Mouse (Mus musculus) embryonic stem cell, embryonic (primary cell): ENCODE measurements around the gene Lrrc34.

Experiments
- CTCF ChIA-PET, 4 experiments: fragments of 300-600 bp in 2 of 4; fragments of 350-600 bp in 2 of 4; sonication (Branson Sonifier 250); formaldehyde crosslinking; loops; one replicate each; lab custom pipeline; 2022; ENCODE audit warnings: inconsistent platforms in 2 of 4; lab: Charles Lee
- POLR2A ChIA-PET, 4 experiments: fragments of 300-600 bp in 2 of 4; fragments of 350-600 bp in 2 of 4; sonication (Branson Sonifier 250); formaldehyde crosslinking; loops; one replicate each; lab custom pipeline; 2022; ENCODE audit warnings: antibody characterized with exemption in 4 of 4, inconsistent platforms in 1 of 4; lab: Charles Lee

The Lrrc34 gene

DNA sequence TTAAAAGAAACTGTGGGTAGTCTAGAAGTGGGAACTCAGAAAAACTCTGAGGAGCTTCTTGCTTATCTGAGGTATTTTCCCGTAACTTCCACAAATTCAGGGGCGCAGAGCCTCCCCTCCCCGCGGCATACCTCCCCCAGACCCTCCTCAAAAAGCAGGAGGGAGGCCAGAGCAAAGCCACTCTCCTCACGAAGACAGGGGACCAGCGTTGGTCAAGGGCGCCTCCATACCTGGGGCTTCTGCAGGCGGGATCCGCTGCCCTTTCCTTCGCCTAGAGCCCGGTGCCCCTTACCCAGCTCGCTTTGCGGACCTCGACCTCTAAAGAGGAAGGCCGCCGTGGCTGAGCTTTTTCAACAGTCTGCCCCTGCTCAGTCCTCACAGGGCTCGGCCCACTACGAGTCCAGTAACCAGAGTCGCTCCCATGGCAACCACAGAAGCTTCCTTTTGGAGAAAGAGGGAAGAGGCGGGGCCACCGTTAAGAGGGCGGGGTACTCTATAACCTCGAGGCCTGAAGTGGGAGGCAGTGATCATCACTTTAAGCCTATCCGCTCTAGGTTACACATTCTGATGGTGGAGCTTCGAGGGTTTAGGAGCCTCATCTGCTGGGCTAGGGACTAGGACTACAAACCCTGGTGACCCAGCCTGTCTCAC is at the start of gene Lrrc34:
Gene Lrrc34 (minus strand): TSS at position 430 of the 651 bp plus-strand sequence.
- ChIA-PET CTCF (interaction anchor here in 3 of 4 experiments (0.6 to 2.3 kb wide), 11 partner anchors 10 to 1659 kb away, joined by 3 to 10 read pairs (median 4); no protein-coding TSS in a partner anchor), POLR2A (interaction anchor here (0.5 to 7.5 kb wide), 96 partner anchors 8 to 492 kb away, joined by 3 to 80 read pairs (median 4); partner anchors contain the start of genes Mynn (in 3 of the 4), Lrrc31 (in 2 of the 4), Actrt3 (in 1 of the 4) and Gpr160 (in 1 of the 4))

GRCm38 (mm10) chr3:30696346-30696745 is 48.7 kb upstream of the Lrrc34 start:
- ChIA-PET CTCF (interaction anchor here (0.6 to 2.6 kb wide), 10 partner anchors 27 to 104 kb away, joined by 3 to 25 read pairs (median 4); partner anchors contain the start of gene Mynn (in 1 of the 4)), POLR2A (interaction anchor here in 3 of 4 experiments (0.6 to 8.9 kb wide), 22 partner anchors 9 to 182 kb away, joined by 3 to 78 read pairs (median 6); partner anchors contain the start of gene Lrrc34 (in 2 of the 3))

GRCm38 (mm10) chr3:30695661-30696060 is 48.0 kb upstream of the Lrrc34 start:
- ChIA-PET CTCF (interaction anchor here (0.5 to 2.6 kb wide), 11 partner anchors 9 to 235 kb away, joined by 3 to 25 read pairs (median 5); partner anchors contain the start of gene Mynn (in 1 of the 4)), POLR2A (interaction anchor here in 3 of 4 experiments (0.6 to 8.9 kb wide), 27 partner anchors 10 to 1639 kb away, joined by 3 to 78 read pairs (median 5); partner anchors contain the start of genes Lrrc34 (in 3 of the 3) and Mynn (in 1 of the 3))

GRCm38 (mm10) chr3:30690976-30691375 is 43.3 kb upstream of the Lrrc34 start:
- ChIA-PET POLR2A (interaction anchor here in 3 of 4 experiments (0.8 to 5.6 kb wide), 24 partner anchors 9 to 103 kb away, joined by 3 to 30 read pairs (median 4); partner anchors contain the start of genes Lrrc34 (in 2 of the 3) and Lrriq4 (in 1 of the 3)), CTCF (interaction anchor here in 2 of 4 experiments (1.1 to 1.6 kb wide), 3 partner anchors 14 to 34 kb away, joined by 3 to 4 read pairs (median 3); no protein-coding TSS in a partner anchor)

DNA sequence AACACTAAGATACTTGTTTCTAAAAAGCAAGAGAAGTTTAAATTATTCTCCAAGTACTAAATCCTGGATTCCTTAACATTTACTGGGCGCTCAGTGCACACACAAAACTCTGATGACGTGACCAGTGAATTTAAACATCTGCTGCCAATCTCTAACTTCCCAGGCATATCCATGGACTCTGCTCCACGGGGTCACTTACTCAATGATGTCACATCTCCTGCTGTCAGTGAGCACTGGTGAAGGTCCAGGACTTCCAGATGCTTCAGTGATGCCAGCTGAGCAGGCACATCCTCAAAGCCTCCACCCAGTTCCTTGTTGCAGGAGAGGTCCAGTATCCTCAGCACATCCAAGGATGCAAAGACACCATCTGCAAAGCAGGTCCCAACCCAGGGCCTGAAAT is 39.5 kb upstream of the Lrrc34 start:
- POLR2A ChIA-PET: interaction anchor here in 2 of 4 experiments (0.8 to 5.6 kb wide), 4 partner anchors 8 to 40 kb away, joined by 3 to 30 read pairs (median 4); partner anchors contain the start of gene Lrrc34 (in 1 of the 2)
- CTCF ChIA-PET: no interaction called here

GRCm38 (mm10) chr3:30683190-30683589 is 35.5 kb upstream of the Lrrc34 start:
- ChIA-PET POLR2A (interaction anchor here (0.6 to 1.9 kb wide), 18 partner anchors 8 to 226 kb away, joined by 3 to 10 read pairs (median 4); partner anchors contain the start of genes Lrrc31 (in 1 of the 4) and Lrrc34 (in 1 of the 4)), CTCF (interaction anchor here (0.6 to 1.6 kb wide), 5 partner anchors 11 to 485 kb away, joined by 3 to 12 read pairs (median 3); no protein-coding TSS in a partner anchor)

DNA sequence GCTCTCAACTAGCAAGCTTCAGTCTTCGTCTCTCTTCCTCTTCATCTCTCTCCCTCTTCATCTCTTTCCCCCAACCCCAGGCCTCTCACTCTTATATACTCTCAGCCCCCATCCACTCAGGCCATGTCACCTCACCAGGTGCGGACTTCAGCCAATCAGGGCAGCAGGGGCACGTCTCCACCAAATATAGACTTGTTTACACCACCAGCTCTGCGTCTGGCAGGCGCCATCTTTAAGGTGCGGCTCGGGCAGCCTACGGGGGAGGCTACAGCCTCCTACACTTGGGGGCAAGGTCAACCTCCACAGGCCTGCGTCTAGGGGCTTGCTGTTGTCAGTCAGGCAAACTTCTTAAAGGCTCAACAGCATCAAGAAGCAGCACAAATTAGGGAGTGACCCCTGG is 10.8 kb upstream of the Lrrc34 start:
- CTCF ChIA-PET: interaction anchor here in 1 of 4 experiments (1.0 kb wide), 1 partner anchor 11 kb away, joined by 4 read pairs; the partner anchor contains the start of gene Lrrc34
- POLR2A ChIA-PET: interaction anchor here (0.7 to 6.8 kb wide), 31 partner anchors 8 to 136 kb away, joined by 3 to 79 read pairs (median 4); partner anchors contain the start of genes Lrrc34 (in 3 of the 4), Mynn (in 2 of the 4) and Lrriq4 (in 1 of the 4)

- CTCF ChIA-PET: interaction anchor here in 2 of 4 experiments (1.3 to 1.6 kb wide), 2 partner anchors 64 to 69 kb away, joined by 3 read pairs; no protein-coding TSS in a partner anchor
Observed at GRCm38 (mm10) chr3:30655937-30656336, 8.3 kb upstream of the Lrrc34 start.

GRCm38 (mm10) chr3:30650062-30650841 is 2.6 kb upstream of the Lrrc34 start:
- ChIA-PET POLR2A (interaction anchor here (0.8 to 7.5 kb wide), 28 partner anchors 8 to 143 kb away, joined by 3 to 80 read pairs (median 4); partner anchors contain the start of genes Lrrc31 (in 1 of the 4) and Mynn (in 1 of the 4)), CTCF (interaction anchor here in 2 of 4 experiments (0.7 to 2.4 kb wide), 10 partner anchors 16 to 75 kb away, joined by 3 to 14 read pairs (median 4); partner anchors contain the start of gene Mynn (in 1 of the 2))

More at GRCm38 (mm10) chr3:30655937-30656336, 8.3 kb upstream of the Lrrc34 start:
- POLR2A ChIA-PET: interaction anchor here (0.6 to 6.8 kb wide), 14 partner anchors 8 to 114 kb away, joined by 3 to 79 read pairs (median 4); partner anchors contain the start of genes Lrrc34 (in 2 of the 4) and Lrriq4 (in 2 of the 4)

- CTCF ChIA-PET: interaction anchor here in 2 of 4 experiments (1.2 to 1.8 kb wide), 4 partner anchors 10 to 76 kb away, joined by 3 to 10 read pairs (median 6); no protein-coding TSS in a partner anchor
- POLR2A ChIA-PET: interaction anchor here (0.6 to 7.5 kb wide), 43 partner anchors 9 to 355 kb away, joined by 3 to 80 read pairs (median 8); partner anchors contain the start of genes Mynn (in 3 of the 4), Actrt3 (in 1 of the 4), Gpr160 (in 1 of the 4) and Lrrc31 (in 1 of the 4)
Observed at GRCm38 (mm10) chr3:30648466-30648865, 797 bp upstream of the Lrrc34 start.

- ChIA-PET POLR2A (interaction anchor here (0.8 to 7.5 kb wide), 56 partner anchors 9 to 370 kb away, joined by 3 to 80 read pairs (median 8); partner anchors contain the start of genes Lrrc31 (in 3 of the 4), Mynn (in 3 of the 4), Actrt3 (in 1 of the 4) and Gpr160 (in 1 of the 4)), CTCF (interaction anchor here in 3 of 4 experiments (0.6 to 2.3 kb wide), 6 partner anchors 12 to 1660 kb away, joined by 3 to 10 read pairs (median 5); no protein-coding TSS in a partner anchor)
Observed at GRCm38 (mm10) chr3:30646761-30647160, 908 bp downstream of the Lrrc34 start.

DNA sequence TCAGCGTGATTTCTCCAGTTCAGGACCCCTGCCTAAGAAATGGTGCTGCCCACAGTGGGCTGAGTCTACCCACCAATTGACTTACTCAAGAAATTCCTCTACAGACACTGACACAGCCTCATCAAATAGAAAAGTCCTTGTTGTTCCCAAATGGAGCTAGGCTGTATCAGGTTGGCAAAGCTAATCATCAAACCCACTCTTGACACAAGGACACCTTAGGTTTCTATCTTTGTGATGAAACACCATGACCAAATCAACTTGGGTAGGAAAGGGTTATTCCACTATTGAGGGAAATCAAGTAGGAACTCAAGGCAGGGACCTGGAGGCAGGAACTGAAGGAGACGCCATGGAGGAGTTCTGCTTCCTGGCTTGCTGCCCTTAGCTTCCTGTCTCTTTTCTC is 3.5 kb downstream of the Lrrc34 start, which contains the start of gene Lrriq4:
Gene Lrriq4 (plus strand): TSS at position 301 of the 400 bp plus-strand sequence.
- CTCF ChIA-PET: interaction anchor here in 1 of 4 experiments (1.2 kb wide), 1 partner anchor 10 kb away, joined by 3 read pairs; no protein-coding TSS in a partner anchor
- POLR2A ChIA-PET: interaction anchor here in 3 of 4 experiments (0.6 to 7.5 kb wide), 12 partner anchors 10 to 150 kb away, joined by 3 to 80 read pairs (median 4); no protein-coding TSS in a partner anchor

DNA sequence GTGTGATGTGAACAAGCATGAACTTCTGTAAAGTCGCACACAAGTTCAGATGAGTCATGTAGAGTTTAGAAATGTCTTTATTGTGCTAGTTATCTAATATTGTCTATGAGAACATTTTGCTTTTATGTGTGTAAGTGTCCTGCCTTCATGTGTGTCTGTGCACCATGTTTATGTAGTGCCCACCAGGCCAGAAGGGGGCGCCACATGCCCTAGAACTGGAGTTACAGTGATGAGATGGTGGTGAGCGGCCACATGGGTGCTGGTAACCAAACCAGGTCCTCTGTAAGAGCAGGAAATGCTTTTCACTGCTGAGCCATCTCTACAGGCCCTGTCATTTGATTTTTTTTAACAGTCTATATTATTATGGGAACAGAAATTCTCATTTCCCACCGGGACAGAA is 12.0 kb downstream of the Lrrc34 start:
- POLR2A ChIA-PET: interaction anchor here in 3 of 4 experiments (1.1 to 2.3 kb wide), 7 partner anchors 11 to 87 kb away, joined by 3 to 19 read pairs (median 6); partner anchors contain the start of gene Lrrc34 (in 3 of the 3)

DNA sequence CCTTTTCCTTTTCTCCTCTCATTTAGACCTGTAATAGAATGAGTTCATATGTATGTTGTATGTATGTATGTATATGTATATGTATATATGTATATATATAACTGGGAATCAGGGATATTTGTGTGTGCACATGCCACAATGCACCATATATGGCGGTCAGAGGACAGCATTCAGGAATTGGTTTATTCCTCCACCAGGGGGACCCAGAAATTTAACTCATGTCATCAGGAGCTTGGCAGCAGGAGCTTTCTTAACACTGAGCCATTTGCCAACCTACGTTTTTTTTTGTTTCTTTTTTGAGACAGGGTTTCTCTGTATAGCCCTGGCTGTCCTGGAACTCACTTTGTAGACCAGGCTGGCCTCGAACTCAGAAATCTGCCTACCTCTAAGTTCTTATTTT is 14.0 kb downstream of the Lrrc34 start:
- CTCF ChIA-PET: interaction anchor here in 3 of 4 experiments (0.6 to 4.8 kb wide), 14 partner anchors 11 to 312 kb away, joined by 3 to 24 read pairs (median 4); partner anchors contain the start of gene Lrrc34 (in 2 of the 3)
- POLR2A ChIA-PET: interaction anchor here (0.6 to 4.6 kb wide), 16 partner anchors 10 to 92 kb away, joined by 3 to 28 read pairs (median 5); partner anchors contain the start of genes Lrrc34 (in 3 of the 4) and Lrriq4 (in 2 of the 4)

More for the DNA sequence above, 12.0 kb downstream of the Lrrc34 start:
- CTCF ChIA-PET: interaction anchor here in 2 of 4 experiments (1.2 to 4.8 kb wide), 2 partner anchors 89 kb away, joined by 3 to 24 read pairs; no protein-coding TSS in a partner anchor

DNA sequence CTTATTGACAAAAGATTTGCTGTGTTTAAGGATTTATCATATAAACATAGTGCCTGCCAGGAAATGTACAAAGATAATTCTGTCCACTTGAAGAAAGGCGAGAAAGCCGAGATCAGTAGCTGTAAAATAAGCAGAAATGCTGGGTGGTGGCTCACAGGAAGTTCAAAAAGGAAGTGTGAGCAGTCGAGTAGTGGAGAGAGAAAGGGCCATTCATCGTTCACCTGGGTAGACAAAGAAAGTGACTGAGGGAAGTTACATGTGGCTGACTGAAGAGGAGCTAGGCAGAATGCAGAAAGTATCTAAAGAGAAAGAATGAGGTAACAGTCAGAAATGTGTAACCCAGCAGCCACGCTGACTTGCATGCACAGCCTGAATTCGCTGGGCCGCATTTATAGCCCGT is 27.5 kb downstream of the Lrrc34 start:
- CTCF ChIA-PET: interaction anchor here in 1 of 4 experiments (0.9 to 1.5 kb wide), 2 partner anchors 14 to 105 kb away, joined by 4 to 5 read pairs; no protein-coding TSS in a partner anchor

More for the DNA sequence above, 27.5 kb downstream of the Lrrc34 start:
- POLR2A ChIA-PET: interaction anchor here (0.7 to 7.8 kb wide), 25 partner anchors 9 to 244 kb away, joined by 3 to 80 read pairs (median 5); partner anchors contain the start of genes Lrrc34 (in 3 of the 4), Lrriq4 (in 2 of the 4), Mynn (in 2 of the 4) and Sec62 (in 1 of the 4)
